Mouse (Mus musculus): ENCODE results near the gene Amd1. TPM values are rescaled to one million over a fixed set of nuclear protein-coding genes. Genes with fewer than 3 reads are reported as not detected.

Gene Amd1
- polyA plus RNA-seq, 1 experiment from 2014 or later, result 82.2 TPM

DNA sequence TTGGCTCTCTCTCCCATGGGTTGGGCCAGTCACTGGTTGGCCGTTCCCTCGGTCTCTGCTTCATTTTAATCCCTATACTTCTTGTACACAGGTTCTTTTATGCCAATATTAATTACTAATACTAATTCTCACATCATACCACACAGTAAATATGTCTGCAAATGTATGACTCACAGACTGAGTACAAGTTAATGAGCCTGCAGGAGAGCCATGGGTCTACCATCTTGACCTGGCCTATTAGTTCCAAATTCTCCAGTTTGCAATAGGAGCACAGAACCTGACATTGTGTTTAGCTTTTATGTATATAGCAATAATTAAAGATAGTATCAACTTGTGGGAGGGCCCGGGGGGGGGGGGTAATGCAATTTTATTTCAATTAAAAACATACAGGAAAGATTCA is 17.0 kb downstream of the Amd1 start:
- Histone ChIP-seq H3K9ac (ENCODE audit: low read depth, low read length) (no peak overlapping the region), H3K9me3 (ENCODE audit: control insufficient read depth, low read length) (no peaks in the 10 kb centered on the region), H3K4me2 (replicated peaks; ENCODE audit: low read depth, low read length) (no peak overlapping the region), H3K27me3 (ENCODE audit: control insufficient read depth, insufficient read depth, low read length) (no peaks in the 10 kb centered on the region), H3K36me3 (ENCODE audit: control insufficient read depth, insufficient read depth, low read length) (peaks cover 3% of the 10 kb centered on the region; the same call in 1 of the 2 replicates), H3K4me1 (replicated peaks; ENCODE audit: control insufficient read depth, insufficient read depth, low read length) (no peaks in the 10 kb centered on the region), H3K27ac (ENCODE audit: low read depth, low read length) (no peak overlapping the region), H3K4me3 (ENCODE audit: low read depth, low read length) (no peak overlapping the region)
- 93% methylated on average over 3 of the region's 3 CpGs for WGBS
- DNase-seq (ENCODE audit: low spot score), result no peak
- ATAC-seq (ENCODE audit: low FRiP score), result no peak

- Histone ChIP-seq H3K9ac (ENCODE audit: low read depth, low read length) (no peak overlapping the region), H3K9me3 (ENCODE audit: control insufficient read depth, low read length) (no peaks in the 10 kb centered on the region), H3K4me2 (replicated peaks; ENCODE audit: low read depth, low read length) (no peak overlapping the region), H3K4me1 (replicated peaks; ENCODE audit: control insufficient read depth, insufficient read depth, low read length) (no peaks in the 10 kb centered on the region), H3K36me3 (ENCODE audit: control insufficient read depth, insufficient read depth, low read length) (peaks cover 3% of the 10 kb centered on the region; the same call in 1 of the 2 replicates), H3K27ac (ENCODE audit: low read depth, low read length) (no peak overlapping the region), H3K27me3 (ENCODE audit: control insufficient read depth, insufficient read depth, low read length) (no peaks in the 10 kb centered on the region), H3K4me3 (ENCODE audit: low read depth, low read length) (no peak overlapping the region)
- DNase-seq (ENCODE audit: low spot score) (no peak), ATAC-seq (ENCODE audit: low FRiP score) (no peak)
- WGBS, result 79% methylated on average over 10 of the region's 10 CpGs
Measured at GRCm38 (mm10) chr10:40284179-40284831, 17.7 kb downstream of the Amd1 start.

DNA sequence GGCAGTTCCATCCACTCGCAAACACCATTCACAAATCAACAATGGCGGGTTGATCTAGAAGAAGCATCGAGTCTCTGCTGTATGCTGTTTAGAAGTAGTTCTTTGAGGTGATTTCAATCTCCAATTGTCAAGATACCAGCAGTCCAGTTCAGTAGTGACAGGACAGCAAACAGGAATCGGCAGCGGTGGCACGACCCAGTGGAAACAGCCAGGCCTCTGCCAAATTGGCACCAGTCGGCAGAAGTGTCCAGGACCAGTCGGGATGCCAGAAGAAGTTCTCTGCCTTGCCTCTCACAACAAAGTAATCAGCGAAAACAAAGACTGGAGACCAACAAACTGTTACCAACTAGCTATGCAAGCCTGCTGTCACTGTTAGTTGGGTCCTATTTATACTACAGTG is 18.4 kb downstream of the Amd1 start:
- Histone ChIP-seq H3K36me3 (ENCODE audit: control insufficient read depth, insufficient read depth, low read length) (peaks cover 3% of the 10 kb centered on the region; the same call in 1 of the 2 replicates), H3K4me1 (replicated peaks; ENCODE audit: control insufficient read depth, insufficient read depth, low read length) (no peaks in the 10 kb centered on the region), H3K9ac (ENCODE audit: low read depth, low read length) (no peak overlapping the region), H3K27me3 (ENCODE audit: control insufficient read depth, insufficient read depth, low read length) (no peaks in the 10 kb centered on the region), H3K9me3 (ENCODE audit: control insufficient read depth, low read length) (no peaks in the 10 kb centered on the region), H3K4me2 (replicated peaks; ENCODE audit: low read depth, low read length) (no peak overlapping the region), H3K27ac (ENCODE audit: low read depth, low read length) (no peak overlapping the region), H3K4me3 (ENCODE audit: low read depth, low read length) (no peak overlapping the region)
- no peak for ATAC-seq (ENCODE audit: low FRiP score)
- DNase-seq (ENCODE audit: low spot score), result no peak
- WGBS, result 93% methylated on average over 9 of the region's 9 CpGs

DNA sequence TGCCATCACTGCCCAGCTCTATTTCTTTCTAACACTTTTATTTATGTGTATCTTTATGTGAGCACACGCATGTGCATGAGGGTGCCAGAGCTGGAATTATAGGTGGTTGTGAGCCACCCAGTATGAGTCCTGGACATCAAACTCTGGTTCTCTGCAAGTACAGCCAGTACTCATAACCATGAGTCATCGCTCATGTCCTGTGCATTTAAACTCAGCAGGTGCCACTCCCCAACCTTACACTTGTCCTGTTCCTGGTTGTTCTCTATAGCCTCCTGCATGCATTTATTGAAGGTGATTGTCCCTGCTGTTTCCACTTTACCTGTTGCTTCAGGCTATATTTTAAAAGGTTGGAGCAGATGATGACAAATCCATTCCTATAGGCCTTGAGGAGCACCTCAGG is 20.4 kb downstream of the Amd1 start:
- H3K4me2 ChIP-seq (replicated peaks; ENCODE audit: low read depth, low read length), result no peak overlapping the region
- no peak overlapping the region for H3K9ac ChIP-seq (ENCODE audit: low read depth, low read length)
- H3K4me3 ChIP-seq (ENCODE audit: low read depth, low read length), result no peak overlapping the region
- H3K4me1 ChIP-seq (replicated peaks; ENCODE audit: control insufficient read depth, insufficient read depth, low read length), result no peaks in the 10 kb centered on the region
- WGBS, result 95% methylated on average over 2 of the region's 2 CpGs
- DNase-seq (ENCODE audit: low spot score) (no peak), ATAC-seq (ENCODE audit: low FRiP score) (no peak)
- H3K36me3 ChIP-seq (ENCODE audit: control insufficient read depth, insufficient read depth, low read length), result peaks cover 1% of the 10 kb centered on the region; the same call in 1 of the 2 replicates
- no peaks in the 10 kb centered on the region for H3K9me3 ChIP-seq (ENCODE audit: control insufficient read depth, low read length)
- no peaks in the 10 kb centered on the region for H3K27me3 ChIP-seq (ENCODE audit: control insufficient read depth, insufficient read depth, low read length)
- no peak overlapping the region for H3K27ac ChIP-seq (ENCODE audit: low read depth, low read length)

- Histone ChIP-seq H3K27me3 (ENCODE audit: control insufficient read depth, insufficient read depth, low read length) (no peaks in the 10 kb centered on the region), H3K4me3 (ENCODE audit: low read depth, low read length) (no peak overlapping the region), H3K4me1 (replicated peaks; ENCODE audit: control insufficient read depth, insufficient read depth, low read length) (no peaks in the 10 kb centered on the region), H3K36me3 (ENCODE audit: control insufficient read depth, insufficient read depth, low read length) (no peaks in the 10 kb centered on the region), H3K4me2 (replicated peaks; ENCODE audit: low read depth, low read length) (no peak overlapping the region), H3K9ac (ENCODE audit: low read depth, low read length) (no peak overlapping the region), H3K27ac (ENCODE audit: low read depth, low read length) (no peak overlapping the region), H3K9me3 (ENCODE audit: control insufficient read depth, low read length) (no peaks in the 10 kb centered on the region)
- DNase-seq (ENCODE audit: low spot score) (no peak), ATAC-seq (ENCODE audit: low FRiP score) (no peak)
- WGBS, result 76% methylated on average over 5 of the region's 5 CpGs
Measured at GRCm38 (mm10) chr10:40278317-40278716, 23.7 kb downstream of the Amd1 start.

DNA sequence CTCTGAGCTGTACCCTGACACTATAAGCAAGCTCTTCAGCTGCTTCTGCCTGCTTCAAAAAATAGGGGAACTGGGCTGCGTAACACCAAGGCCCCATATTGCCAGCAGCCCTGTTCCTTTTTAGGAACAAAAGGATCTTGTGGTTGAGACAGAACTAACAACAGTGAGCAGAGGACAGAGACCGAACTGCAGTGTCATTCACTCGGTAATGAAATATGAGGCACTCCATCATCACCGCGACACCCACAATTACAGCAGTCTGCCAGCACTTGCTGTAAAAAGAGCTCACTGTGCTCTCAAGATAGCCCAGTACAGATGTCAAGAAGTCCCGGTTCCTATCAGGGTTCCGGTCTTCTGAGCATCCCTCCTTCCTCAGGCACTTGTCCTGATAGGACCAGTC is 26.0 kb downstream of the Amd1 start:
- H3K27me3 ChIP-seq (ENCODE audit: control insufficient read depth, insufficient read depth, low read length), result no peaks in the 10 kb centered on the region
- H3K36me3 ChIP-seq (ENCODE audit: control insufficient read depth, insufficient read depth, low read length), result no peaks in the 10 kb centered on the region
- no peaks in the 10 kb centered on the region for H3K9me3 ChIP-seq (ENCODE audit: control insufficient read depth, low read length)
- ATAC-seq (ENCODE audit: low FRiP score), result no peak
- no peaks in the 10 kb centered on the region for H3K4me1 ChIP-seq (replicated peaks; ENCODE audit: control insufficient read depth, insufficient read depth, low read length)
- DNase-seq (ENCODE audit: low spot score), result no peak
- H3K9ac ChIP-seq (ENCODE audit: low read depth, low read length), result no peak overlapping the region
- no peak overlapping the region for H3K4me2 ChIP-seq (replicated peaks; ENCODE audit: low read depth, low read length)
- no peak overlapping the region for H3K27ac ChIP-seq (ENCODE audit: low read depth, low read length)
- 73% methylated on average over 7 of the region's 7 CpGs for WGBS
- no peak overlapping the region for H3K4me3 ChIP-seq (ENCODE audit: low read depth, low read length)

DNA sequence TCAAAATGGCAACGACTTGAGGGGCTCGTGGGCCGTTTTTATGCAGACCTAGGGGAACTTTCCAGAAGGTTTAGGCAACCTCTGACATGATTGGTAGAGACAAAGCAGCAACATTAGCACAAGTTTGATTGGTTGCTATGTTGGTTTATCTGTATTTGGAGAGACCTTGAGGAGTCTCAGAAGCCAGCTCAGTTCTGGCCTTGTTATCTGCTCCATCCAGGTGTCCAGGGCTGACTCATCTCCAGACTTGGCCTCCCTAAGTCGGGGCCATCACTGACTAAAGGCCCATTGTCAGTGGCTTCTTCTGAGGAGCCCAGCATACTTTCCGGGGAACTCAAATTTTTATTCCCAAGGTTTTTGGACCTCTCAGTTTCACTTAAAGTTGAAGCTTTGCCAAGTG is 28.0 kb downstream of the Amd1 start:
- H3K9me3 ChIP-seq (ENCODE audit: control insufficient read depth, low read length), result no peaks in the 10 kb centered on the region

GRCm38 (mm10) chr10:40271216-40271615 is 30.8 kb downstream of the Amd1 start:
- WGBS, result 88% methylated on average over 3 of the region's 3 CpGs
- no peak overlapping the region for H3K4me3 ChIP-seq (ENCODE audit: low read depth, low read length)
- no peak overlapping the region for H3K9ac ChIP-seq (ENCODE audit: low read depth, low read length)
- no peaks in the 10 kb centered on the region for H3K36me3 ChIP-seq (ENCODE audit: control insufficient read depth, insufficient read depth, low read length)
- DNase-seq (ENCODE audit: low spot score) (no peak), ATAC-seq (ENCODE audit: low FRiP score) (no peak)
- no peak overlapping the region for H3K27ac ChIP-seq (ENCODE audit: low read depth, low read length)
- H3K4me1 ChIP-seq (replicated peaks; ENCODE audit: control insufficient read depth, insufficient read depth, low read length), result no peaks in the 10 kb centered on the region
- no peaks in the 10 kb centered on the region for H3K27me3 ChIP-seq (ENCODE audit: control insufficient read depth, insufficient read depth, low read length)
- no peak overlapping the region for H3K4me2 ChIP-seq (replicated peaks; ENCODE audit: low read depth, low read length)
- no peaks in the 10 kb centered on the region for H3K9me3 ChIP-seq (ENCODE audit: control insufficient read depth, low read length)

More for the DNA sequence above, 28.0 kb downstream of the Amd1 start:
- no peak for DNase-seq (ENCODE audit: low spot score)
- Histone ChIP-seq H3K4me3 (ENCODE audit: low read depth, low read length) (no peak overlapping the region), H3K4me1 (replicated peaks; ENCODE audit: control insufficient read depth, insufficient read depth, low read length) (no peaks in the 10 kb centered on the region), H3K27me3 (ENCODE audit: control insufficient read depth, insufficient read depth, low read length) (no peaks in the 10 kb centered on the region), H3K4me2 (replicated peaks; ENCODE audit: low read depth, low read length) (no peak overlapping the region), H3K9ac (ENCODE audit: low read depth, low read length) (no peak overlapping the region), H3K27ac (ENCODE audit: low read depth, low read length) (no peak overlapping the region), H3K36me3 (ENCODE audit: control insufficient read depth, insufficient read depth, low read length) (no peaks in the 10 kb centered on the region)
- no peak for ATAC-seq (ENCODE audit: low FRiP score)
- WGBS, result 78% methylated on average over 5 of the region's 5 CpGs

- Histone ChIP-seq H3K36me3 (ENCODE audit: control insufficient read depth, insufficient read depth, low read length) (no peaks in the 10 kb centered on the region), H3K27ac (ENCODE audit: low read depth, low read length) (no peak overlapping the region), H3K4me2 (replicated peaks; ENCODE audit: low read depth, low read length) (no peak overlapping the region), H3K4me1 (replicated peaks; ENCODE audit: control insufficient read depth, insufficient read depth, low read length) (no peaks in the 10 kb centered on the region), H3K9ac (ENCODE audit: low read depth, low read length) (no peak overlapping the region), H3K27me3 (ENCODE audit: control insufficient read depth, insufficient read depth, low read length) (no peaks in the 10 kb centered on the region), H3K9me3 (ENCODE audit: control insufficient read depth, low read length) (no peaks in the 10 kb centered on the region), H3K4me3 (ENCODE audit: low read depth, low read length) (no peak overlapping the region)
- 92% methylated on average over 3 of the region's 3 CpGs for WGBS
- DNase-seq (ENCODE audit: low spot score) (no peak), ATAC-seq (ENCODE audit: low FRiP score) (no peak)
Measured at GRCm38 (mm10) chr10:40264920-40265319, 37.1 kb downstream of the Amd1 start.

Measured in hindbrain, embryonic 11.5 days (tissue).